Mouse (Mus musculus) E14TG2a.4 (cell line): ENCODE results near the gene Ndst4.

ENCODE experiments used
- CTCF ChIP-seq: conservative IDR thresholded peaks from 2 replicates; pipeline ENCODE4 v1.5.1; 2014; ENCODE audit warnings: low read length
- NANOG ChIP-seq: IDR thresholded peaks from 2 replicates; pipeline ENCODE4 v1.6.1; 2014; ENCODE audit warnings: borderline replicate concordance, low read length, mixed read lengths
- POU5F1 ChIP-seq: IDR thresholded peaks from 2 replicates; pipeline ENCODE4 v1.6.1; 2014; ENCODE audit warnings: low read length, borderline replicate concordance

DNA sequence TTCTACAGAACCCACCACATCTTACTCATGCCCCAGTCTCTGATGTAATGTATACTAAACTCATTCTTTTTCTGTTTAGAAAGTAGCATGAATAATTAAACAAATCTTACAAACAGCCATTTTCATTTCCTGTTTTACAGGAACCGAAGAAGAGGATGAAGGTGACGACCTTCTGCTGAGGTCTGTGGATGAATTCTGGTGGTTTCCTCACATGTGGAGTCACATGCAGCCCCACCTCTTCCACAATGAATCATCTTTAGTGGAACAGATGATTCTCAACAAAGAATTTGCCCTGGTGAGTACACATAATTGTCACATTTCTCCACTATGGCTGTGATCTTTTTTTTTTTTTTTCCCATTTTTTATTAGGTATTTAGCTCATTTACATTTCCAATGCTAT, 166.7 kb downstream of the Ndst4 start:
- TF ChIP-seq CTCF (no peak), NANOG (no peak), POU5F1 (no peak)
